Mouse (Mus musculus) brain, embryonic 18.5 days (tissue): ENCODE results near the gene Ephx1.
"Not testable (repeated sequence)": the region's sequence is repeated elsewhere in the genome, so short reads cannot be mapped to it uniquely, and the experiment has no call there.

Experiments
- DNase-seq: peaks from one replicate; pipeline ENCODE4 v3.0.0-alpha.2; 2012; ENCODE audit warnings: low read depth, low spot score

Ephx1 gene

GRCm38 (mm10) chr1:181020756-181021487 lies at the start of gene Ephx1:
Gene Ephx1, minus strand, starts transcription at chr1:181020904.
- DNase-seq: no peak

DNA sequence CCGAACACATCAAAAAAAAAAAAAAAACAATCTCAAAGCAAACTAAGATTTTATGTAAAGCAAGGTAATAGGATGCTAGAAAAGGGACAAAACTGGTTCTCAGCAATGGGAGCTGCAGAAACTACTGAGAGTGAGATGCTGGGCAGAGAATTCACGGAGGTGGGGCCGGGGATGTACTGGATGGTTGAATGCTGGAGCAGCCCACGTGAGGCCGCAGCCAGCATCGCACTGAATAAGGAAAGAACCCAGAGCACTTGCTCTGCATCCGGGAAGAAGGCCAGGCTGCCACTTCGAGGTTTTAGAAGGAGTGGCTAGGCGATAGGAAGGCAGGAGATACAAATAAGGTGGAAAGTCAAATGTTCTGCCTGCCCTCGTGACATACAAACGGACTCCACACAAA lies 49.0 kb upstream of the Ephx1 start:
- no peak for DNase-seq

DNA sequence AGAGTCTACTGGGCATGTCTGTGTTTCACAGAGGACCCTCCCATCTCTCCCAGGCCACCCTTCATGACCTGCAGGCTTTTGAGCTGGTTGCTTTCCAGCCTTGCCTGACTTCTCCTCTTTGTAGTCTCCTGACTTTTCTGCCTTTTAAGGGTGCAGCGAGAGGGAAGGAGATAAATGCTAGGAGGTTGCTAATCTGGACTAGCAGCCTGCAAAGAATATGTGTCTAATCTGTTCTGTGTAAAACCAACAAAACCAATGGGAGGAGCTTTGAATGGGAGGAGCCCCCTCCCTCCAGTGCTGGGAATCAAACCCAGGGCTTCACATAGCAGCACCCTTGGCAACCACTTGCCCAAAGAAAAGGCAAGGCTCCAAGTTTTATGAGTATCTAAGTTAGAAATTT lies 47.6 kb upstream of the Ephx1 start:
- no peak for DNase-seq

DNA sequence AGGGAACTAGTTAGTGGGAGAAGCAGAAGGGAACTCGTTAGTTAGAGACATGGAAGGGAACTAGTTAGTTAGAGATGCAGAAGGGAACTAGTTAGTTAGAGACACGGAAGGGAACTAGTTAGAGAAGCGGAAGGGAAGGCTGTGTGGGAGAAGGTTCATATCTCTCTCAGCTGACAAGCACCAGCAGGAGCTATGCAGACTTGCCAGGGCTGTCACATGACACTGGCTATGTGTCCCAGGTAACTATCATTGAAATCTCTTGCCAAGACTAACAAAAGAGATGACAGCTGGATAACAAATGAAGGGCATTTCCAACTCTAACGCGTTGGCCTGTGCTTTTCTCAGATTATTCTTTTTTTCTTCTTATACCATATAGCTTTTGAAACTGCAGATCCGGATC lies 43.9 kb upstream of the Ephx1 start:
- DNase-seq: no peak

GRCm38 (mm10) chr1:181063991-181064390 lies 43.3 kb upstream of the Ephx1 start:
- DNase-seq: no peak

DNA sequence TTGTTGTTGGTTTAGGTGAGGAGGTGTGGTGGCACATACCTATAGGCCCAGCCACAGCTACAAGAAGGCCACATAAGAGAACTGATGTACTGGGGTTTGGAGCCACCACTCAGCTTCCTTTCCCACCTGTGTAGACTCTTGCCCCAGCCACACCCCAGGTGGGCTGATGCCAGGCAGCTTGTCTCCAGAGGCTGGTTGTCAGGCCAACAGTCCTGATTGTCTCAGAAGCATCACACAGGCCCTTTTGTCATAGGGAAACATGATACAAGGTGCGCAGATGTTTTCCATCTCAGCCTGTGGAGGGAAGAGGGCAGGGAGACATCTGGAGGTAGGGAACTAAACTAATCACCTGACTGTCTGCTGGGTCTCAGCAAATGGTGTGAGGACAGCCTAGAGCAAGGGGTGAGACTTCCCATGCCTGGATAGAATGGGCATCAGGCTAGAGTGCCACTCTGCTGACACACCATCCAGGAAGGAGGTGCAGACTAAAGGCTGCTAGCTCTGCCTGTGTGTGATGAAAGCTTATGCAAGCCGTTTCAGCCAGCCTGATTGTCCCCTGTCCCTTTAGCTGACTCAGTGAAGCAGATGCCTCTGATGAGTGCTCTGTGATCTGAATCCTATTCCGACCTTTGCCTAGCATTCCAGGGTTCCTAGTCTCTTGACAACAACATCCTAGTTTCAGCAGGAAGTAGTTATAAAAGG lies 41.2 kb upstream of the Ephx1 start:
- no peak for DNase-seq

DNA sequence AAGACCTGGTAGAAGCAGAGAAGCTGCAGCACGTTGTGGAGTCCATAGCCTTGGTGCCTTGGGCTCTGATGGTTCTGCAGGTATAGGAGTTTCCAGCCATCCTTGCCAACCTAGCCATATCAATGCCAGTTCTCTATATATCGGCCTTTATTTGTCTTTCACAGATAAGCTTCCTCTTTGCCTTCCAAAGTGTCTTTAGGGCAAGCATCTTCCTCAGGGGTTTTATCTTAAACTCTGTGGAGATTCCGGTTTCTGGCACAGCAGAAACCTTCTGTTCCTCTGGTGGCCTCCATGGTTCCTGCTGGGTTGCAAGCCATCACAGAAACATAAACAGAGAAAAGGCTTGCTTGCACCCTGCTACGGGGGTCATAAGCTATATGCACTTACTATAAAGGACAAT lies 32.2 kb upstream of the Ephx1 start:
- no peak for DNase-seq

DNA sequence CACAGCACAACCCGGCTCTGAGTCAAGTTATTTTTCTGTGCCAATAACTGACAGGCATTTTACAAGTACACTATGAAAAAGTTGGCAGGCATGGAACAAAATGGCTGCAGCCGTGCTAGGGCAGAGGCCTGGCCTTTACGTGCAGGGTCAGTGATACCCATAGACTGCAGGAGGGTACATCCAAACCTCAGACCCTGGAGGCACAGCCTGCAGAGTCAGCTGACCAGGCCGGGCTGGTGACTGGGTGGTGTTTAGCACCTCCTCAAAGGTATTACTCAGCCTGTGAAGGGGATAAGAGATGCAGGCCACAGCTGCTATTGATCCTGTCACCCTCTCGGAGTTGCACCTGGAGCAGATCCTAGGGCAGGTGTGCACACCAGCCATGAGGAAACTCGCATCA lies 30.2 kb upstream of the Ephx1 start, which contains the start of gene 9130409I23Rik:
TSS of gene 9130409I23Rik (plus strand) at position 301 of the 400 bp plus-strand sequence.
- DNase-seq: no peak

- DNase-seq: no peak
These were observed 28.7 kb upstream of the Ephx1 start for GRCm38 (mm10) chr1:181049328-181049842.

DNA sequence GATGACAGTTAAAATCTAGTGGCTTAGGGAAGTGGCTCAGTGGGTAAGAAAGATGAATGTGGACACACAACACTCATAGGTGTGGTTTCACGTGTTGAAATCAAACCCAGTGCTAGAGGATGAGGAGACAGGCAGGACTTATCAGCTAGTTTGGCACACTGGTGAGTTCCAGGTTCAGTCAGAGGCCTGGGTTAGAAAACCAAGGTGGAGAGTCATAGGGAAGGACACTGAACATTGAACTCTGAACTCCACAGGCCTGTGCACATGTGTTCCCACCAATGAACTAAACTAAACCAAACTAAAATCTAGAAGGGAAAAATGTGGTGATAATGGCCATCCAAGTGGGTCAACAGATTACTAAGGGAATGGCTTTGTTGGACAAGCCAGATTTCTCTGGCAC lies 26.8 kb upstream of the Ephx1 start:
- no peak for DNase-seq

DNA sequence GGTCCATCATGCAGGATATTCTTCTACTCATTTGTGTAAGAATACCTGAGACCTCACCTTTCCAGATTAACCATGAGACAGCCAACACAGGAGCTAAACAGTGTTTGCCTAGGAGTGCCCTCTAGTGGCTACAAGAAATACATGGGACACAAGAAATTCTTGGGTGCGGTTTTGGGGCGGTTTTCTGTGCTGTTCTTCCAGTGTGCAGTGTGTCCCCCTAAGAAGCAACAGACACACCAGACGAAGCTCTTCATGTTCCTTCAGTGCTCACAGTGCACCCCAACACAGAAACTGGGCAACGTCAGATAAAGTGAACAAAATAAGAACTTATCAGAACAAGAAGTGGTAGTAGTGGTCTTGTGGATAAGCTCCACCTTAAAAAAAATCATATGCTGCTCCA lies 18.9 kb upstream of the Ephx1 start:
- no peak for DNase-seq

GRCm38 (mm10) chr1:181037623-181038022 lies 16.9 kb upstream of the Ephx1 start:
- no peak for DNase-seq

DNA sequence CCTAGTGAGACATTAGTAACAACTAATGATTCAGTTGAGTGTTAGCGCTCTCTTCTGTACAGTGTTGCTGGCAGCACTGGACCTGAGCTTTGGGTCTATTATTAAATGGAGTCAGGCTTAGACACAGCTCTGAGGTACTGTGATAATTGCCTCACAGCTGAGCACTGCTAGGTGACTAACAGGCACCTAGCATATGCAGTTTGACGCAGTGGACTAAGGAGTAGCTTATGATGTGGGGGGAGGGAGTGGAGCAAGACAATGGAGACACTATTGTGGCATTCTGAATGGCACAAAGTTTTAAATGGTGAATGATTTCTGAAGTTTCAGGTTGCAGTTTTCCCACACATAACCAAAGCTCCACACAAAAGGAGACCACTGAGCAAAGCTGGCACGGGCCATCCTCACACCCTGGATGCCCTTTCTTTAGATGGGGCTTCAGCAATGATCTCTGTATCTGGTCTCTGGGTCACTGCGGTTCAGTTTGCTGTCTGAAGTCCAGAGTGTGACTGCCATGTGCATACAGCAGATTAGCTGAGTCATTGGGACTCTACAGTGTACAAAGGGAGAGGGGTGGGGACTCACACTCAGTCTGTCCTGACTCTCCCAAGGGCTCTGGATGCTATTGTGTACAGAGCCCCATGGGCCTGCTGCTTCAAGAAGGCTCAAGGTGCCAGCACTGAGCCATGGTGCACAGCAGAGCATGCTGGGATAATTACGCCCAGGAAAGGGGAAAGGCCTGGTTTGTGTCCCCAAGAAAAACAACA lies 14.5 kb upstream of the Ephx1 start:
- DNase-seq: not testable (repeated sequence)

- no peak for DNase-seq
These were observed 1.6 kb upstream of the Ephx1 start for GRCm38 (mm10) chr1:181022265-181022664.

- DNase-seq: no peak
These were observed 773 bp upstream of the Ephx1 start for GRCm38 (mm10) chr1:181021488-181021865.

DNA sequence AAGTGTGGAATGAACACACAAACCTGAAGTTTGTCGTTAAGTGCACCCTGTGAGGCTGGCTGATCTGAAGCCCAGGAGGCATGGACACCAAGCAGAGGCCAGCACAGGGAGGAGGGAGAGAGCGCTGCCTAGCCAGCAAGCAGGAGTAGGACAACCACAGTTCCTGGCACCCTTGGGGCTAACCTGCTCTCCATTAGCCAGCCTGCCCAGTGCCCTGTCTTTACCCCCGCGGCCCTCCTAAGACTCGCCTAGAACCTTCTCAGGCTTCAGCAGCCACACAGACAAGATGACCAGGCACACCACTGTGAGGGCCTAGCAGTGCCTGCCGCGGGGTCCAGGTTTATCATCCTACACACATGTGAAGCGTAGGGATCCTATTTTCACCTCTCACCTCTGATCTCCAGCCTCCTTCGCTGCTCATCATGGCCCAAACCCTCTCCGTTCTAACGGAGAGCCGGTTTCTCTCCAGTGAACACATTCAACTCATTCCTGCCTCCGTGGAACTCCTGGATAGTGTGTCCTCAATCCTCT lies 2.7 kb downstream of the Ephx1 start:
- no peak for DNase-seq

- peak; percentile 34 for DNase-seq
These were observed 3.4 kb downstream of the Ephx1 start for GRCm38 (mm10) chr1:181017212-181017711.

DNA sequence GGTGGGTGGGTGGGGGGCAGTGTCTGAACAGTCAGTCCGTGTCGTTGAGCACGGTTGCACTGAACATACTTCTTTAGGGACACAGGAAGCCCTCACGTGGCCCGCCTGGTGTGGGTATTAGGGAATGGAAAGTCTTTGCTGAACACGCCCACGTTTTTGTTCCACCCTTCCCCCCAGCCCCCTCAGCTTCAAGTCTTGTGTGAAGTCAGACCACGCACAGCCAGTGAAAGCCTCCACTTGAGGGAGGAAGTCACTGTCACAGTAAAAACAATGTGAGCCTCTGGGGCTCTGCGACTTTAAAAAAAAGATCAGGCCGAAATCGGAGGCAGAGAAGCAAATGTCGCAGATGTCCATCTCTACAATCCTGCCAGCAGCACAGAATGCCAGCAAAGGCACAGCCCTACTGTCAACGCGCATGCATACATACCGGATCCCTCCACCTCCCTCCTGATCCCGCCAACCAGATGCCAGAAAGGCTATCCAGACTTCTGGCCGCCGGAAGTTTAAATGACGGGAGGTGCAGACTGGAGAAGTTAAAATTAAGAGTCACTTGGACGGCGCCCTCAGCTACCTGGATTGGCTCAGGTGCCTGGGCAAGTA lies 4.1 kb downstream of the Ephx1 start:
- DNase-seq: peak; percentile 37

GRCm38 (mm10) chr1:181016045-181016444 lies 4.7 kb downstream of the Ephx1 start:
- no peak for DNase-seq

DNA sequence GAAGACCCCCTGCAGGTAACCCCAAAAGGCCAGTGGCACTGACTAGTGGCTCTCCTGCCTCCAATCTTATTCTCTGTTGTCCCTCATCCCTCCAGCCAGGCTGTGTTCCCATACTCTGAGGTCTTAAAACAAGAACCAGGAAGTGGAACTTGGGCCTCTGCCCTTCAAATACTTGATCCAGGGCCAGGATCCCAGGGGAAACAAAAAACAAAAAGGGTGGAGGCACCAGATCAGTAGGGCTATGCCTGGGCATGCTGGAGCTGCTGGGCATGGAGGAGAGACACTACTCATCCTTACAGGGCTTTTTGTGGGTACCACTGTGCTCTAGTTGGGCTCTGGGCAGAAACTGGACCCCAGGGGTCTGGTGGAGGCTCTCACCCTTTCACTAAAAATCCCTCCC lies 5.1 kb downstream of the Ephx1 start:
- no peak for DNase-seq

DNA sequence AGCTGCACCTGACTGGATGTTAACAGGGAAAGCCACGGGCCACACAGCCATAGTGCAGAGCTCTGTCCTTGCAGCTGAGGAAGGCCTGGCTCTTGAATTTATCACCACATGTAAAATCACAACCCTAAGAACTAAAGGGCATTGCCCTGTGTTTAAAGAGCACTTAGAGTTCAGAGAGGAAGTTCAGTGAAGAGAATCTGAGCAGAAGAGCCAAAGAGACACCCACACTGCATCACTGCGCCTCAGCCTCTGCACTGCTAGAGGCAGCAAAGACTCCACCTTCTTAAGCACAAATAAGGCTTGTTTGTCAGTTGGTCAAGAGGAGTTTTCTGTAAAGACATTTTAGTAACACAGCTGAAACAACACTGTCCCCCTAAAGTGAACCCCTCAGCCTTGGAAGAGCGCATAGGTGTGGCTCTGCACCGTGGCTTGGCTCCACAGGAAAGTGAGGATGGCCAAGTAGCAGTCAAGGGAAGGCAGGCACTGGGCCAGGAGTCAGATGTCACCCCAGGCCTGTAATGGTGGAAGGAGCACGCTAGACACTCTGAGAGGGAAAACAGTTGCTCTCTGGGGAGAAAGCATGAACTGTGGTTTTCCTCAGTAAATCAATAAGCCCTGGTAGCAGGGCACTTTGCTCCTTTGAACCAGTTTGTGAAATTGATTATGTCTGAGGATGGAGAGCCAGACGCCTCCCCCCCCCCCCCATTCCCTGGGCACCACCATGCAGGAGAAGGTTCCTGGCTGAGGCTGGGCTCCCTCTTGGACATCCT lies 5.8 kb downstream of the Ephx1 start:
- no peak for DNase-seq
